Mouse (Mus musculus): ENCODE measurements around the gene Gbp9.
"Not testable (repeated sequence)": the region's sequence is repeated elsewhere in the genome, so short reads cannot be mapped to it uniquely, and the experiment has no call there.

The Gbp9 gene

DNA sequence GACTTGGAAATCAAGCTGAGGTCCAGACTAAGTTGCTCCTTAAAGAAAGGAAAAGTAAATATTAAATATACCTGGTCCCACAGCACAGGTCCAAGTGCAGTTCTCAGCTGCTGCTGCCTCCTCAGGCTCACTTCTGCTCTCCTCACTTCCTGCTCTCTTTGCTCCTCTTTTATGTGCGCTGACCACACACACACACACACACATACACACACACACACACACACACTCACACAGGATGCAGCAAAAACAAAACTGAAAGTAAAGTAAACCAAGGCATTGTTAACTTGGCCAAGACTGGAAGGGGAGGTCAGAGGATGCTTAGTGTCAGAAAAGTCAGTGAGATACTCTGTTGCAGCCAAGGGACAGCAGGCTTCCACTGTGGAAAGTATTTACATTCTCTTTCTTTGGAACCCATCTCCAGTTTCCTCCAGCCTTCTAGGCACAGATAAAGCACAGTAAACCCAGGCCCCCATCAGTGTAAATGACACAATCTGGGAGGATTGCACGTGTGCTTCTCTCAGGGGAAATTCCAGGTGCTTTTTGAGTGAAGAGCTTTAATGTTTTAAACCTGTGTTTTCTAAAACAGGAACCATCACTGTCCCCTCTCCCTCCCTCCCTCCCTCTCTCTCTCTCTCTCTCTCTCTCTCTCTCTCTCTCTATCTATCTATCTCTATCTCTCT is at the start of gene Gbp9, which contains the start of the genes Gbp8 and Gbp4:
Gene Gbp9 (minus strand): TSS at position 131 of the 680 bp plus-strand sequence.
Gene Gbp8 (minus strand): TSS at position 132 of the 680 bp plus-strand sequence.
Gene Gbp4 (minus strand): TSS at position 178 of the 680 bp plus-strand sequence.
- DNase-seq = peak; percentile 13

DNA sequence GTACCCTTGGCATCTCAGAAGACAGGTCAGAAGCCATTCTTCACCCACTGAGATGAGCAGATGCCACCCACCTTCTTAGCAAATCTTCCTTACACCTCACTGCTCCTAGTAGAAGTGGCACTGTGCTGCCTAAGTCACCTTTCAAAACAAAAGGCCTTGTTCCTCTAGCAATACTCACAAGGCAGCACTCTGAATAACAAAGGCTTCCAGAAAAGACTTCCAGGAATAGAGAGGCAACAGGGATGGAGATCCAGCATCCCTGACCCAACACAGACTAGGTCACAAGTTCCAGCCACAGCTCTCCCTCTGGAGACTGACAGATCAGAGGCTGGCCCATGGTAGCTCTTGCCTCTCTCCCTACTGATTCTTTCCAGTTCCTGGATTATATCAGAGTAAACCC is 42.1 kb upstream of the Gbp9 start:
- no peak for DNase-seq

DNA sequence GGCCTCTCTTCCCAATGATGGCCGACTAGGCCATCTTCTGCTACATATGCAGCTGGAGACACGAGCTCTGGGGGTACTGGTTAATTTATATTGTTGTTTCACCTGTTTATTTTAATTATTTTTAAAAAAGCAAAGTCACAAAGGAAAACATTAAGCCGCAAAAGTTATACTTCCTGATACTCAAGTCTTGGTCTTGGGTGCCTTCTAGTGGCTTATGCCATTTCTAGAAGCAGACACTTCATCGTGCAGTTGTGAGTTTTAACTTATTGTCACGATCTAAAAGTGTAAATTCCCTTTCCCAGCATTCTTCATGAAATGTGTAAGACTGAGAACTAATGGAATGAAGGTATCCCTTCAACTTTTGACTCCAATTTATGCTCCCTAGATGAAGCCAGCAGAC is 17.2 kb upstream of the Gbp9 start:
- no peak for DNase-seq

DNA sequence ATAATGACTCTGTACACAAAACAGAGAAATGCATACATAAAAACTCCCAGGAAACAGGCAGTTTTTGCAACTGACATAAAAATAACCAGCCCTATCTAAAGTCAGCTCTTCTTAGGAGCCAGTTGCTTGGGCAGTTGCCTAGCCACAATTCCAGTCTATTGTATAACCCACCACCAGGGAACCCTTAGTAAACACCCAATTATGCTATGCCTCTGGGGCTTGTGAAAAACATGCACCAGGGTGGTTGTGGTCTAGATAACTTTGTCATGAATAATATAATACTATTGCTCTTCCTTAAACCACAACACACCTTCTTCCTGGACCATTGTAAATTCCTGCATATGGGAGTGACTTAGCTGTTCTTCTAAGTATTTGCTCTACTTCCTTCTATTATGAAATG is 14.7 kb upstream of the Gbp9 start:
- no peak for DNase-seq

DNA sequence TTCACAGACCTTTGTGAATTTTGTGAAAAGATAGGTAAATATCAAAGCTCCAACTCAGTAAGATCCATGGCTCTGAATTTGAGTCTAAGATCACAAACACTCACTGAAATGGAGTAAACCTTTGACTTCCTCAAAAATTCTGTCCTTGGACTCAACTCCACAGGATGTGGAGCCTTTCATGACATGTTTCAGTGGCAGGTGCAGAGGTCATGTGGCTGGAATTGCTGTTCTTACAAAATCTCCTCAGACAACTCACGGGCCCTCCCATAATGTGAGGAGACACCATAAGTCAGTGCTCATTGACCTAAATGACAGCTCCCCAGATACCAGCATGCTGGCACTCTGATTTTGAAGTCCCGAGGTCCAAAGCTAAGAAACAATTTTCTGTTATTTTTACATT is 8.7 kb upstream of the Gbp9 start:
- DNase-seq = not testable (repeated sequence)

DNA sequence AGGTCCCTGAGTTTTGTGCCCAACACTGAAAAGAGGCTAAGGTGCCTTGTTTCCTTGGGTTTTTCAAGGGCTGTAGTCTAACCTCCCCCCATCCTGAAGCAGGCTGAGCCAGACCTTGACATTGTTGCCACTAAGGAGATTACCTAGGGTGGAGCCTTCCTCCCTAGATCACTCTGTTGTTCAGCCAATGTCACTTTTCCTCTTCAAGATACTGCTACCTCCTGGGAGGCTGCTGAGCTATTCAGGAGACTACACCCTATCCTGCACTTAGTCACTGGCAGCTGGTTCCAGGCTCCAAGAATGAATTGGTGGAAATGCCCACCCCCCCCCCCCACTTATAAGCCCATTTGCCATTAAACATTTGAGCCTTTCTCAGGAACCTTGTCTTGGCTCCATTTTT is 7.1 kb upstream of the Gbp9 start:
- DNase-seq = peak; percentile 7

DNA sequence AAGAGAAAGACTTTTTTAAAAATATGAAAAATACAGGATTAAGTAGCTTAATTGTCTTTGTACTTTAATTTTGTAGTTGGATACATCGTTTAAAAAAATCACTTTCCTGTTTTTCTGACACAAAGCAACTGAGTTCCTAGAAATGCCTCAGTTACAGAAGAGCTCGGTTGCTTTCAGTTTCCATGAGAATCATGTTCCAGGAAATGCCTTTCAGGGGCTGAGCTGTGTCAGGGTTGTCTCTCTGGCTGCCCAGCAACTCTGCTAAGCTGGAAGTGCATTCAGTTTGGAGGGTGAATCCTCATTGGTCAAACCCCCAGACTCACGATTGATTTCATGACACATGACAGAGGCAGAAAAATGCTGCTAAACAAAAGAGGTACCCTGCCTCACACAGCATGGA is 6.4 kb upstream of the Gbp9 start:
- DNase-seq = peak; percentile 11

DNA sequence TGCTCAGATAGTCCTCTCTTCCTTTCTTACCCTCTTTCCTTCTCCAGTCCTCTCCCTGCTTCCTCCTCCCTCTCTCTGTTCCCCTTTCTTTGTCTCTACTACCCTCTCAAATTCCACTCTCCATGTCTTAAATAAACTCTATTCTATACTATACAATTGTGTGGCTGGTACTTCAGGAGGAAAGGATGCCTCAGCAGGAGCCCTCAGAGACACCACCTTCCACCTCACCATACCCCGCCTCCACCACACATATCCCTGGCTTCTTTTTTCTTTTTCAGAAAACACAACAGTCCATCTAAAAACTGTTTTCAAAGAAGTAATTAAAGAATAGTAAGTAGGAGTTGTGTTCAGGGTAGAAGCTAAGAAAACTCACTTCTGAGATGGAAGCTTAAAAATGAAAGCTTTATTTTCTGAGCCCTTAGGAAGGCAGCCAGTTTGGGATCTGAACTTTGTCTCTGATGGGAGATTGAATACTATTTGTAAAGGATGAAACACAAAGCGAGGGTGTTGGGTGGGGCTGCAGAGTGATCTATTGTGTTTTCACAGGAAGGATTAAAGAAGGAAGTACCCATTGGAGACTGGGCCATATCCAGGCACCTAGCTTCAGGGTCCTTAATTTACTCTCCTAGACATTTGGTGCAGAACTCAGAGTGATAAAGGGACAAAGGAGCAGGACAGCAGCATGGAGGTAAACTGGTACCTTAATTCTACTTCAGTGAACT is 911 bp upstream of the Gbp9 start:
- not testable (repeated sequence) for DNase-seq

DNA sequence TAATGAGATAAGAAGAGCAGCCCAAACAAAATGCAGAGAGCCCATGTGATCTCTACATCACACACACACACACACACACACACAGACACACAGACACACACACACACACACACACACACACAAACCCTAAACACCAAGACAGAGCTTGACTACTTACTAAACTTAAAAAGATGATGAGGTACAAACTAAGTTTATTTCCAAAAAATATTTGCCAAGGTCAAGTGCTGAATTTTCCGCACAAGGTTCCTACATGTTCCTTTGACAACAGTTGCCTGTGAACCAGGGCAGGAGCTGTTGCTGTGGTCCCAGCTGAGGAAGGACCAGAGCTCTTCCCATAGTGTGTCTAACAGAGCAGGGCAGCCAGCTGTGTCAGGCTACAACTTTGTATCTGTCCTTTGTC is 433 bp downstream of the Gbp9 start:
- no peak for DNase-seq

DNA sequence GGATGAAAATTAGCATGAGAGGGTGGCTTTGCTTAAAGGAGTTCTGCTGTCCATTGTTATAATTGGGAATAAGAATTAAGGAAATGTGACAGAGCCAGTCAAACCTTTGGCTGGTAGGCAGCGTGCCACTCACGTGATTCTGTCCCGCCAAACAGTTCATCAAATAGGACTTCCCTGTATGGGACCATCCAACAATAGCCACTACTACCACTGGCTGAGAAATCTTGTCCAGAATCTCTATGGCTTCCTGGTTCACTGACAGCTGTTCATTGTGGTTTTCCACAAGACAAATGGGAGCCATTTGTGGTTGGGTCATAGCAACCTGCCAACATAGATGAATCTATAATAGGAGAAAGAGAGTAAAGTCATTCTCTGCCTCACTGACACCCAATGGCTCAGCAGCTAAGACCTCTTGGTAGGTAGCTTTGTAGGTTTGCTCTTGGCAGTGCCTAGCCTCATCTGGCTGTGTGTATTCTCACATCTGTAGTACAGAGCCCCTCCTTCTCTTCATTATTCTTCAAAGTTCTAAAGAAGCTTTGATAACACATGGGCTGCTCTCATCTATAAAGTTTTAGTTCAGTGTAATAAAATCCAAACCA is 2.5 kb downstream of the Gbp9 start:
- not testable (repeated sequence) for DNase-seq

DNA sequence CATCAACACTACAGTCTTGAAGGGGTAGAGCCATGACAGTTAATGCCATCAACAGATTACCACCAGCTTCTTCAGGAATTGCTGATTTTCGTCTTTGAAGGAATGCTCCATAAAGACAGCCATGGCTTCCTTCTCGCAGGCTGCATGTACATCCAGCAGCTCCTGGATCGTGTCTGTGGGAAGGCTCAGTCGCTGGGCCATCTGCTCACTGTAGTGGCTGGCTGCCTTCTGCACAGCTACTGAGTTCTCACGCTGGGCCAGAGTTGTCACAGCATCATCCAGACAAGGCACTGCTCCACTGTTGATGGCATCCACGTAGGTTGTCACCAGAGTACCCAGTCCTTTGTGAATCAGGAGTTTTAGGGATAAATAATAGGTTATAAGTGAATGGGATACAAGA is 17.6 kb downstream of the Gbp9 start:
- DNase-seq = not testable (repeated sequence)

DNA sequence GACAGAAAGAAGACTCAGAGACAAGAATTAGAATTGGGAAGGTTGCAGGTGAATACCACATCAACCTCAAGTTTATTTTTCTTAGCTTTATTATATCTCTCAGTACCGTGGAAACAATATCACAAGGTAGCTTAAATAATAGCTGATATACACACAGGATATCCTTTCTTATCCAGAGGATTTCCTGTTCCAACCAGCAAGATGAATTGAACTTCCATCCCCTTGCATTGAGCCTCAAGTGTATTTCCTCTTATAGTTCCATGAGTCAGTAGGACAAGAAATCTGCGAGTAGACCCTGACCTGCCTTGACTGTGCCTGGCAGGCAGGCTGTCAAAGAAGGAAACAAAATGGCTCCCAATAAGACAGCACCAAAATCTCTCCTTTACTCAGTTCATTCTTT is 23.6 kb downstream of the Gbp9 start:
- no peak for DNase-seq

DNA sequence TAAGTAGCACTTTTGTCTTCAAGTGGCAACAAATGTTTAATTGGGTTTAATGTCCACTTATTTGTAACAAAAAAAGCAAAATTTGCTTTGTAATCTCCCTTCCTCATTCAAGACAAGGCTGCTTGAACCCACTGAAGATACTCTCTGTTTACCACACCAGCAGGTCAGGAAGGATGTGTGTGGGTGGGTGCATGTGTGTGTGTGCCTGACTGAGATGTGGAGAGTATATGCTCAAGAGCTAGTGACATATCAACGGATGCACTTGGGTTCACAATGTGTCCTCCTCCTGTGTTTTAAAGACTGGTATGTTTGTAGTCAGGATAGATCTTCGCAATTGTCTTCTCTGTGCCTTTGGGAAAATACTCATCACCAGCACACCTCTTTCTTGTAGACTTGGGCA is 24.6 kb downstream of the Gbp9 start:
- DNase-seq = no peak

DNA sequence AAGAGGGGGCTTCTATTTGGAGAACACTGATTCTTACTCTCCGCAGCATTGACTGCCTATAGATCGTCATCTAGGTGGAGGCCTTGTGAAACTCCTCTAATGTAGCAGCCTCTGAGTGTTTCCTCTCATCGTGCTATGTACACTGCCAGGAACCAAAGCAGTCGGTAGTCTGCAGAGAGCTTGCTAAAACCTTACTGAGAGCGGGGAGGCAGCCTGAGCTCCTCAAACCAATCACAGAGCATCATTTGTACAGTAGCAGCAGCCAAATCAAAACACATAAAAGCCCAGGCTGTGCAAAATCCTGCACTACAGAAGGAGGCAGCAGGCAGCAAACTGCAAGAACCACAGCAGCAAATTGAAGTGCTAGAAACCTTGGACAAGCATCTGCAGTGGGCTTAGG is 25.7 kb downstream of the Gbp9 start:
- DNase-seq = no peak

DNA sequence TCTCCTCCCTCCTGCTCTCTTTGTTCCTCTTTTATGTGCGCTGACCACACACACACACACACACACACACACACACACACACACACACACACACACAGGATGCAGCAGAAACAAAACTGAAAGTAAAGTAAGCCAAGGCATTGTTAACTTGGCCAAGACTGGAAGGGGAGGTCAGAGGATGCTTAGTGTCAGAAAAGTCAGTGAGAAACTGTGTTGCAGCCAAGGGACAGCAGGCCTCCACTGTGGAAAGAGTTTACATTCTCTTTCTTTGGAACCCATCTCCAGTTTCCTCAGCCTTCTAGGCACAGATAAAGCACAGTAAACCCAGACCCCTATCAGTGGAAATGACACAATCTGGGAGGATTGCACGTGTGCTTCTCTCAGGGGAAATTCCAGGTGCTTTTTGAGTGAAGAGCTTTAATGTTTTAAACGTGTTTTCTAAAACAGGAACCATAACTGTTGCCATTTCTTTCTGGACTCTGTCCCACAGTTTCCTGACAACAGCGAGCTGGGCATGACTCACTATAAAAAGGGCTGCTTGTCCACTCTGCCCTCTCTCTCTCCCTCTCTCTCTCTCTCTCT is 29.0 kb downstream of the Gbp9 start:
- peak; percentile 45 for DNase-seq

DNA sequence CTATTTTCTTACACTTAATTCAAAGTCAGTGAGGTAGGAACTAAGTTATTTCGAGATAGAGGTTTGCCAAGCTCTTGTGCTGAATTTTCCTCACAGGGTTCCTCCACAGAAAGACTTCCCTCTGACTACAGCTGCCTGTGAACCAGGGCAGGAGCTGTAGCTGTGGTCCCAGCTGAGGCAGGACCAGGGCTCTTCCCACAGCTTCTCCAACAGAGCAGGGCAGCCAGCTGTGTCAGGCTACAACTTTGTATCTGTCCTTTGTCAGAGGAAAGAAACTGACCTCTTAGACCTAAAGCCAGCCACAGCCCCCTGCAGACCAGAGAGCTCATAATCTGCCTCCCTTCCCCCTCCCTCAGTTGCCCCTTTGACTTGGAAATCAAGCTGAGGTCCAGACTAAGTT is 29.6 kb downstream of the Gbp9 start:
- DNase-seq = not testable (repeated sequence)

DNA sequence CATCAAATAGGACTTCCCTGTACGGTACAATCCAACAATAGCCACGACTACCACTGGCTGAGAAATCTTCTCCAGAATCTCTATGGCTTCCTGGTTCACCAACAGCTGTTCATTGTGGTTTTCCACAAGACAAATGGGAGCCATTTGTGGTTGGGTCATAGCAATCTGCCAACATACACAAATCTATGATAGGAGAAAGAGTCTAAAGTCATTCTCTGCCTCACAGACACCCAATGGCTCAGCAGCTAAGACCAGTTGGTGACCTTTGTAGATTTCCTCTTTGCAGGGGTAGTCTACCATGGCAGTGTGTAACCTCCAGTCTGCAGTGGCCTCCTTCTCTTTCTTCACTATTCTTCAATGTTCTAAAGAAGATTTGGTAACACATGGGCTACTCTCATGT is 33.6 kb downstream of the Gbp9 start:
- DNase-seq = not testable (repeated sequence)

DNA sequence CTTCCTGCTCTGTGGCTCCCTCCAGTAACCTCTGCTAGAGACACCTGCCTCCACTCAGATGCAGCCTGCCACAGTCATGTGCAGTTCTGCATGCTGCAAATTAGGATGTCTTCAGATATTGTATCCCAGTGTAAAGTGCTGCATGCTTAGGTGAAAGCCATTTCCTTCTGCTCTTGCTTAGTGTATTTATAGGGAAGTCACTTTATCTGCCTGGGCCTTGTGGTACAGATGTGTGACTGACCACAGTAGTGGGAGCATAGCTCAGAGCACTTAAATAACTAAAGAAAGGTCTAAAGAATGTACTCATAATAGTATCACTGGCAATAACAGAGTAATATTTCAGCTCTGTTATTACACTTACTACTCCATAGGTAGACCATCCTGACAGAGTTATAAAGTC is 57.4 kb downstream of the Gbp9 start:
- no peak for DNase-seq

DNA sequence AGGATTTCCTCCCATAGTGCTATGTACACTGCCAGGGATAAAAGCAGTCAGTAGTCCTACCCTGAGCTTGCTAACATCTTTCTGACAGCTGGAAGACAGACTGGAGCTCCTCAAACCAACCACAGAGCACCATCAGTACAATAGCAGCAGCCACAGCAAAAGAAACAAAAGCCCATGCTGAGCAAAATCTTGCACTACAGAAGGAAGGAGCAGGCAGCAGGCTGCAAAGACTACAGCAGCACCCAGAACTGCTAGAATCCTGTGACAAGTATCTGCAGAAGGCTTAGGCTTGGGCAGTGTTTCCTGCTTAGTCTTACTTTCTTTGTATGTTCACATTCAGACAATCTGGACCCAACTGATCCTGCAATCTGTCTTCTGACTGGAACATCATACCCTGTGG is 71.0 kb downstream of the Gbp9 start:
- not testable (repeated sequence) for DNase-seq

DNA sequence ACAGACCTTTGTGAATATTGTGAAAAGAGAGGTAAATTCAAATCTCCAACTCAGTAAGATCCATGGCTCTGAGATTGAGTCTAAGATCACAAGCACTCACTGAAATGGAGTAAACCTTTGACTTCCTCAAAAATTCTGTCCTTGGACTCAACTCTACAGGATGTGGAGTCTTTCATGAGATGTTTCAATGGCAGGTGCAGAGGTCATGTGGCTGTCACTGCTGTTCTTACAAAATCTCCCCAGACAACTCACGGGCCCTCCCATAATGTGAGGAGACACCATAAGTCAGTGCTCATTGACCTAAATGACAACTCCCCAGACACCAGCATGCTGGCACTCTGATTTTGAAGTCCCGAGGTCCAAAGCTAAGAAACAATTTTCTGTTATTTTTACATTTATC is 74.9 kb downstream of the Gbp9 start:
- DNase-seq = not testable (repeated sequence)

DNA sequence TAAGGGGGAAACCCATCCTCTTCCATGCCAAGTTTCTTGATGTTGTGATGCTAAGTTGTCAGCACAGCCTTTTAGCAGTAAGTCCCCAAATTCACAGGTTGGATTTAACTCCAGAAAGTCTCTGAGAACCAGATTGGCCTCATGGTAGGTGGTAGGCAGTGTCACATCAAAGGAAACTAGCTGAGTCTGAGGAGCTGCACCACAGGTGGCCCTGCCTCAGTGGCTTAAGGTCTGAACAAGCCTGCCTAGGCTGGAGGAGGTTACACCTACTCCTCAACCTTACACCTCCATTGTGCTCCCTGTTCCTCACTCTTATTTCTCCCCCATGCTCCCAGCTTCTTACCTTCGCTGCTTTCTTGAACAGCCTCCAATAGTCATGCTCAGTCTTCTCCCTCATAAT is 76.0 kb downstream of the Gbp9 start:
- DNase-seq = no peak

DNA sequence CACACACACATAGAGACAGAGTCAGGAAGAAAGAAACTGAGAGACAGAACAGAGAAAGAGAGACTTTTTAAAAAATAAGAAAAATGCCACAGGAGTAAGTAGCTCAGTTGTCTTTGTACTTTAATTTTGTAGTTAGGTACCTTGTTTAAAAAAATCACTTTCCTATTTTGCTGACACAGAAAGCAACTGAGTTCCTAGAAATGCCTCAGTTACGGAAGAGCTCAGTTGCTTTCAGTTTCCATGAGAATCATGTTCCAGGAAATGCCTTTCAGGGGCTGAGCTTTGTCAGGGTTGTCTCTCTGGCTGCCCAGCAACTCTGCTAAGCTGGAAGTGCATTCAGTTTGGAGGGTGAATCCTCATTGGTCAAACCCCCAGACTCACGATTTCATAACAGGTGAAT is 76.9 kb downstream of the Gbp9 start:
- not testable (repeated sequence) for DNase-seq

DNA sequence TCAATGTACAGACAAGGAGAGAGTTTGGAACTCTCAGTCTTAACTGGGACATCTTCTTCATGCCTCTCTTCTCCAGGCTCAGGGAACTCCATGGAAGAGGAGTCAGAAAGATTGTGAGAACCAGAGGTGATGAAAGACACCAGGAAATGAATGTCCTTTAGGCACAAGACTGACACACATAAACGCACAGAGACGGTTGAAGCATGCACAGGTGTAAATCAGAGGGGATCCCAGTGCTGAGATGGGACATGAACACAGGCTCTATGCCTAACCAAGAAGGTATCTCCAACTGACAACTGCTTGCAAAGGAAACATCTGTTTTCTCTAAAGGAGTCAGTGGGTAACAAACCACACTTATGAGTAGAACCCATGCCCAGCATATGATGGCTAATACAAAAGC is 79.1 kb downstream of the Gbp9 start:
- DNase-seq = no peak

DNA sequence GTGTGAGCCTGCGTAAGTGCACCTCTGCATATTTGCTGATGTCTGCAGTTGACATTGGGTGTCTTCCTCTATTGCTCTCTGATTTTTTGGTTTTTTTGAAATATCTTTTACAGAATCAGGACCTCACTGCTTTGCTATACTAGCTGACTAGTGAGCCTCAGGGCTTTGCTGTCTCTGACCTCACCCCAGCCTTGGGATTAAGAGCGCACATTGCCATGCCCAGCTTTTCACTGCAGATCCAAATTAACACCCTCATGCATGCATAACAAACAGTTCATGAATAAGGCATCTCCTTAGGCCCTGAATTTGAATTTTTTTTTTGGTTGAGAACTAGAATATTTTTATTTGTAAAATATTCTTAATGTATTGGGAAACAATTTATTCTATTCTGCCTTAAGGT is 84.1 kb downstream of the Gbp9 start:
- DNase-seq = no peak

Measured in kidney, adult 18-20 months (tissue).